9 mouse cellular contexts compared by ENCODE assay signal in genomic region chr8:86437418-86437817, GRCm38 (mm10).
DNase-seq lines count a peak whose midpoint lies in the region; ATAC-seq and TF ChIP-seq lines count a peak whose summit lies in the region.
"Had no signal": no experiment of that assay in that cellular context is flagged by ENCODE, and none has a peak within 500 bp of the region (broad histone marks: within the 10 kb centered on the region; RNA-seq: fewer than 3 reads in every experiment).

No protein-coding gene starts in this region.

- no peak for TF ChIP-seq CTCF in lung, embryonic 14.5 days (IDR thresholded peaks at IDR 0.05; ENCODE audit: low read depth)
- TF ChIP-seq CTCF in left cerebral cortex, adult 2 months (IDR thresholded peaks at IDR 0.05), result no peak
- TF ChIP-seq CTCF in gastrocnemius, adult 2 months (IDR thresholded peaks at IDR 0.05), result no peak

- H3K9ac ChIP-seq in lung, embryonic 14.5 days, result no peak overlapping the region
- H3K9ac ChIP-seq in forebrain, embryonic 13.5 days, result no peak overlapping the region
- no peak overlapping the region for H3K9ac ChIP-seq in neural tube, embryonic 14.5 days (replicated peaks; ENCODE audit: low read depth, low read length)
- H3K9ac ChIP-seq: limb, embryonic 13.5 days had no signal

- no peak overlapping the region for H3K27ac ChIP-seq in lung, embryonic 14.5 days (ENCODE audit: low read depth)
- peak overlapping the region; percentile 90 for H3K27ac ChIP-seq in forebrain, embryonic 13.5 days
- peak overlapping the region; percentile 48 for H3K27ac ChIP-seq in left cerebral cortex, adult 2 months
- H3K27ac ChIP-seq in neural tube, embryonic 14.5 days (ENCODE audit: low read depth, low read length), result peak overlapping the region; percentile 63
- H3K27ac ChIP-seq in gastrocnemius, adult 2 months, result no peak overlapping the region
- H3K27ac ChIP-seq: limb, embryonic 13.5 days had no signal

- intact Hi-C loops in left cerebral cortex, adult 2 months (cut with DNase I), result no loop called here
- intact Hi-C loops in gastrocnemius, adult 2 months (cut with DNase I), result no loop called here

- no peaks in the 10 kb centered on the region for H3K27me3 ChIP-seq in lung, embryonic 14.5 days (ENCODE audit: insufficient read depth, low read length)
- no peaks in the 10 kb centered on the region for H3K27me3 ChIP-seq in forebrain, embryonic 13.5 days
- no peaks in the 10 kb centered on the region for H3K27me3 ChIP-seq in neural tube, embryonic 14.5 days (ENCODE audit: control insufficient read depth, insufficient read depth, low read length)
- H3K27me3 ChIP-seq: limb, embryonic 13.5 days had no signal

- H3K4me2 ChIP-seq in lung, embryonic 14.5 days, result no peak overlapping the region
- no peak overlapping the region for H3K4me2 ChIP-seq in forebrain, embryonic 13.5 days
- H3K4me2 ChIP-seq in neural tube, embryonic 14.5 days (ENCODE audit: low read depth, low read length), result no peak overlapping the region
- H3K4me2 ChIP-seq: limb, embryonic 13.5 days had no signal

- DNase-seq in lung, embryonic 14.5 days, result peak; percentile 1
- DNase-seq in lung, postnatal 36 days, result no peak
- peak in 1 of 2 experiments; percentile 29 for DNase-seq in left cerebral cortex, adult 2 months (ENCODE audit: extremely low spot score in 1 of 2, low spot score in 2 of 2)
- no peak for DNase-seq in gastrocnemius, adult 2 months
- DNase-seq in spleen, postnatal 4 days (ENCODE audit: low spot score in 2 of 2), result no peak
- DNase-seq in gastrocnemius, postnatal 10 days, result no peak

- H3K36me3 ChIP-seq in lung, embryonic 14.5 days (ENCODE audit: insufficient read depth), result no peaks in the 10 kb centered on the region
- no peaks in the 10 kb centered on the region for H3K36me3 ChIP-seq in forebrain, embryonic 13.5 days (ENCODE audit: poor library complexity, severe bottlenecking)
- no peaks in the 10 kb centered on the region for H3K36me3 ChIP-seq in neural tube, embryonic 14.5 days (ENCODE audit: control insufficient read depth, insufficient read depth, low read length)
- H3K36me3 ChIP-seq: limb, embryonic 13.5 days had no signal

- no peaks in the 10 kb centered on the region for H3K9me3 ChIP-seq in lung, embryonic 14.5 days (ENCODE audit: low read depth, low read length)
- no peaks in the 10 kb centered on the region for H3K9me3 ChIP-seq in forebrain, embryonic 13.5 days (replicated peaks)
- no peaks in the 10 kb centered on the region for H3K9me3 ChIP-seq in neural tube, embryonic 14.5 days (ENCODE audit: control insufficient read depth, low read length)
- H3K9me3 ChIP-seq: limb, embryonic 13.5 days had no signal

- no peaks in the 10 kb centered on the region for H3K4me1 ChIP-seq in lung, embryonic 14.5 days (ENCODE audit: insufficient read depth)
- peaks cover 32% of the 10 kb centered on the region for H3K4me1 ChIP-seq in forebrain, embryonic 13.5 days
- peaks cover 12% of the 10 kb centered on the region; the same call in 1 of the 2 replicates for H3K4me1 ChIP-seq in neural tube, embryonic 14.5 days (ENCODE audit: control insufficient read depth, insufficient read depth, low read length)
- H3K4me1 ChIP-seq: limb, embryonic 13.5 days had no signal

- ATAC-seq in lung, embryonic 14.5 days (ENCODE audit: insufficient read depth), result no peak; the same call in 1 of the 2 replicates
- no peak for ATAC-seq in forebrain, embryonic 13.5 days
- ATAC-seq in neural tube, embryonic 14.5 days (ENCODE audit: low read depth), result no peak

- H3K4me3 ChIP-seq in lung, embryonic 14.5 days (ENCODE audit: low read depth, low read length), result no peak overlapping the region
- H3K4me3 ChIP-seq in forebrain, embryonic 13.5 days, result no peak overlapping the region
- H3K4me3 ChIP-seq in left cerebral cortex, adult 2 months, result no peak overlapping the region
- no peak overlapping the region for H3K4me3 ChIP-seq in neural tube, embryonic 14.5 days (ENCODE audit: low read depth, low read length)
- H3K4me3 ChIP-seq in gastrocnemius, adult 2 months, result no peak overlapping the region
- H3K4me3 ChIP-seq: limb, embryonic 13.5 days had no signal

- WGBS in lung, embryonic 14.5 days, result 46% methylated on average over 1 of the region's 1 CpGs
- WGBS in forebrain, embryonic 13.5 days, result 69% methylated on average over 1 of the region's 1 CpGs
- WGBS in neural tube, embryonic 14.5 days, result 89% methylated on average over 1 of the region's 1 CpGs

Comparison
In these comparisons a context has a peak if more than half of its experiments do, and no peak if none do; other contexts are left out.
1. H3K27ac ChIP-seq: peak in forebrain, embryonic 13.5 days (single experiment), left cerebral cortex, adult 2 months (single experiment) and neural tube, embryonic 14.5 days (single experiment); none in lung, embryonic 14.5 days (single experiment) and gastrocnemius, adult 2 months (single experiment).